Mouse (Mus musculus): ENCODE measurements around the gene Kcnd3. TPM values are rescaled to one million over a fixed set of nuclear protein-coding genes. Genes with fewer than 3 reads are reported as not detected.

Kcnd3 gene
- polyA plus RNA-seq, 1 experiment from 2014 or later = 8.4 TPM

DNA sequence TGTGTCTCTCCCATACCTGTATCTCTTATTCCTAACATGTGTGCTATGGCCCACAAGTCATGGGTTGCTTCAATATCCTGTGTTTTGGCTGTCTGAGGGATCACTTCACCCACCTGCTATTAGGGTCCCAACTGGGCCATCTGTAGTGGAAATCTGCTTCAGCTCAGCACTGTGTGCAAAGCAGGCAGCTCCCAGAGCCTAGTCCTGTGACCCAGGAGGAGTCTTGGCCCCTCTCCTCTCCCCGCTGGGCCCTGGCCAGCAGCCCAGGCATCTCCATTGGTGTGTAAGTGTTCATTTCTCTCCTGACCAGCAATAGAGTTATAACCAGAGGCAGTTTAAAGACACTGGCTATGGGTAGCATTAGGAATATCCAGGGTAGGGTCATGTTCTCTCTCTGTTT, 24.3 kb downstream of the Kcnd3 start:
- no peak overlapping the region for H3K4me2 ChIP-seq (replicated peaks)
- H3K4me1 ChIP-seq = peaks cover 21% of the 10 kb centered on the region
- no peaks in the 10 kb centered on the region for H3K36me3 ChIP-seq
- no peaks in the 10 kb centered on the region for H3K27me3 ChIP-seq
- WGBS = 62% methylated on average over 1 of the region's 1 CpGs
- no peak overlapping the region for H3K9ac ChIP-seq (replicated peaks)
- H3K27ac ChIP-seq (replicated peaks) = no peak overlapping the region
- no peak overlapping the region for H3K4me3 ChIP-seq
- ATAC-seq (replicated peaks) = no peak; the same call in 1 of the 2 replicates
- H3K9me3 ChIP-seq = no peaks in the 10 kb centered on the region

DNA sequence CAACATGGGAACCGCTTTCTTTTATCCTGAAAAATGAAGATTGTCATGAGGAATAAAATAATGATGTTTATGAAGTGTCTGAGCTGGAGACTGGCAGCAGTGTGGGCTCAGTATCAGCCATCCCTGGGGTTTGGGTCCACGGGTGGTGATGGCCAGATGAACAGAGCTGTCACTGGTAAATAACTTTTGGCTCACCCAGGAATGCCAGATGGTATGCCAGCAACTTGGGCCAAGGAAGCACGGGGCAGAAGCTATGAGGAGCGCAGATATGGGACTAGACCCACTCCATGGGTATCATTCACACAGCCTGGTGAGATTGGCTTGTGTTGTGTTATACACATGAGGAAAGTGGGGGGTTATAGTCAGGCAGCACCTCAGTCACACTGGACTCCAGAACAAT, 26.7 kb downstream of the Kcnd3 start:
- no peak overlapping the region for H3K4me3 ChIP-seq
- no peak overlapping the region for H3K27ac ChIP-seq (replicated peaks)
- no peak for ATAC-seq (replicated peaks)
- no peaks in the 10 kb centered on the region for H3K27me3 ChIP-seq
- WGBS = 73% methylated on average over 4 of the region's 4 CpGs
- H3K36me3 ChIP-seq = no peaks in the 10 kb centered on the region
- H3K9ac ChIP-seq (replicated peaks) = no peak overlapping the region
- H3K9me3 ChIP-seq = no peaks in the 10 kb centered on the region
- H3K4me2 ChIP-seq (replicated peaks) = no peak overlapping the region
- H3K4me1 ChIP-seq = peaks cover 43% of the 10 kb centered on the region

DNA sequence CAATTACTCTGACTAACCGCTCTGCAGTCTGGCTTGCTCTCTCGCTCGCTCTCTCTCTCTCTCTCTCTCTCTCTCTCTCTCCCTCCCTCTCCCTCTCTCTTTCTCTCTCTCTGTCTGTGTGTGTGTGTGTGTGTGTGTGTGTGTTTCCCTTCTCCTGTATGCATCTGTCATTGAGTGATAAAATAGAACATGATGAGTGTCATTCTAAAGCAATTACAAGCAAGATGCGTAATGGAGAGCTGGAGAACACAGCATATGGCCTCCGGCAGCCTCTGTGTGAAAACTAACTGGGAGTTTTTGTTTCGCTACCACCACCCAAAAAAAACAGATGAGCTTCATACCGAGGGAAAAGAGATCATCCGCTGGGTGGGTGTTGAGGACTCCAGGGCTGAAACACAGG, 29.3 kb downstream of the Kcnd3 start:
- ATAC-seq (replicated peaks) = peak; percentile 55
- Histone ChIP-seq H3K27ac (replicated peaks) (peak overlapping the region; percentile 74), H3K27me3 (no peaks in the 10 kb centered on the region), H3K9ac (replicated peaks) (no peak overlapping the region), H3K4me1 (peaks cover 42% of the 10 kb centered on the region), H3K36me3 (no peaks in the 10 kb centered on the region), H3K4me3 (no peak overlapping the region), H3K9me3 (no peaks in the 10 kb centered on the region), H3K4me2 (replicated peaks) (no peak overlapping the region)
- 40% methylated on average over 8 of the region's 8 CpGs for WGBS

DNA sequence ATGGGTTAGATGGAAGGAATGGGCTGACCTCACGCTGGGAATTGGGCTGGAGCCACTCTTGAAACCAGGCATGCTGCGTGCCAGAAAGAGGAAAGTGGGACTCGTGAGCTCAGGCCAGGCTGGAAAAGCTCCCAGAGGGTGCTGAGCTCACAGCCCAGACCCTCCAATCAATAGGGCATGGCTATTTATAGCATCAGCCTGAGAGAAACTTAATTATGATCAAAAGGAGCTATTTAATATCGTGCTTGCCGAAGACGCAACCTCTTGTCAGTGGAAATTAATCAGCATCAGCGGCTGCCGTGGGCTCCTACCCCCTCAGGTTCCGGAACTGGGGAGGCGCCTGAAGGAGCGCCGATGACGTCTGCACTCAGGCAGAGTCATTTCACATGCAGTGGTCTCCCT, 31.5 kb downstream of the Kcnd3 start:
- Histone ChIP-seq H3K4me1 (peaks cover 40% of the 10 kb centered on the region), H3K9ac (replicated peaks) (no peak overlapping the region), H3K36me3 (no peaks in the 10 kb centered on the region), H3K27ac (replicated peaks) (no peak overlapping the region), H3K4me3 (no peak overlapping the region), H3K27me3 (no peaks in the 10 kb centered on the region), H3K4me2 (replicated peaks) (no peak overlapping the region), H3K9me3 (no peaks in the 10 kb centered on the region)
- peak; percentile 47 for ATAC-seq (replicated peaks)
- WGBS = 30% methylated on average over 13 of the region's 13 CpGs

DNA sequence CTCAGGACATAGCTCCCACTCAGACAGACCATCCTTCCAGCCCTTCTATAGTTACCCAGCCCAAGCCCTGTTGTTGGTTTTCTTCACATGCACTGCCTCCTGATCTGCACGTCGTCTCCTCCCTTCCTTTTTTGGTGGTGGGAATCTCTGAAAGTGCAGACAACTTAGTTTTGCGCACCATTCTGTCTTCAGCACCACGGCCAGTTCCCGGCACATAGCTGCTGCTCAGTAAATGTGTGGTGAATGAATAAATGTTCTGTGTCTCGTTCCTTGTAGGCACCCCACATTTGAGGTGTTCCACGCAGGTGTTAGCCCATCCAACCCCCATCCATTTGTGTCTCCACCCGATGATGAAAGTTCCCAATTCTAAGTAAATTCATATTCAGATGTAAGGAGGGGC, 35.0 kb downstream of the Kcnd3 start:
- H3K4me3 ChIP-seq = no peak overlapping the region
- H3K27me3 ChIP-seq = no peaks in the 10 kb centered on the region
- H3K4me1 ChIP-seq = peaks cover 28% of the 10 kb centered on the region
- H3K36me3 ChIP-seq = no peaks in the 10 kb centered on the region
- H3K27ac ChIP-seq (replicated peaks) = no peak overlapping the region
- no peak overlapping the region for H3K9ac ChIP-seq (replicated peaks)
- no peak overlapping the region for H3K4me2 ChIP-seq (replicated peaks)
- 50% methylated on average over 8 of the region's 8 CpGs for WGBS
- H3K9me3 ChIP-seq = no peaks in the 10 kb centered on the region
- ATAC-seq (replicated peaks) = no peak

DNA sequence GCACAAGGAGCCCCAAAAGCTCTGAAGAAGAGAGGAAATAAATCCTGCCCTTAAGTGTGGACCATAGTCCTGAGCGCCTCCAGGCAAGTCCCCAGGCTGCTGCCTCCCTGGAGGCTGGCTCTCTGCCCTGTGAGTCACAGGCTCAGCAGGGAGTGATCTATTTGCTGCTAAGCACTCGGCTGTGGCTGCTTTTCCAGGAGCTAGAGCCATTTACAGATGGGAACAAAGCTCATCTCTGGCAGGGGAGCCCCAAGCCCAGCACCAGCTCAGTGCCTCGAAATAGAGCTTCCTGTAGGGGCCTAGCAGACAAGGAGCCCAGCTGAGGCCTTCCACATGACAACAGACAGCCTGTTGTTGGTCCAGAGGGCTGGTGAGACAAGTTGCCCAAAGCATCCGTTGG, 37.5 kb downstream of the Kcnd3 start:
- Histone ChIP-seq H3K9ac (replicated peaks) (no peak overlapping the region), H3K9me3 (no peaks in the 10 kb centered on the region), H3K4me2 (replicated peaks) (no peak overlapping the region), H3K27ac (replicated peaks) (peak overlapping the region; percentile 67), H3K27me3 (no peaks in the 10 kb centered on the region), H3K4me3 (no peak overlapping the region), H3K36me3 (no peaks in the 10 kb centered on the region), H3K4me1 (peaks cover 13% of the 10 kb centered on the region)
- 15% methylated on average over 4 of the region's 4 CpGs for WGBS
- ATAC-seq (replicated peaks) = peak; percentile 34; the same call in 1 of the 2 replicates

DNA sequence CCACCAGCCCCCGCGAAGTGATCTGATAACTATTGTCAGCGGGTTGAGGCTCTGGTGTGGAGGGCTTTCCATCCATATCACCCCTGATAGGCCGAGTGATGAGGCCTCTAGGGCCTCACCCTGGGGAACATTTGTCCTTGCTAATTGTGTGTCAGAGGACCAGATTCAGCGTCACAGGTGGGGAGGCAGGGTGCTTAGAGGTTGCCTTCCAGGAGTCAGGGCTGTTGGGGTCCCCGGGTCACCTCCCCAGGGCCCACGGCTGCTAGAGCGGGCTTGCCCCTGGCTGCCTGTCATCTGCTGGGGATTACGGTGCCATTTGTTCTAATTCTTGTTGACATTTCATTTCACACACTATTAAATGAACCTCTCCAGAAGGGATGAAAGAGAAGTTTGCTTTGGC, 42.8 kb downstream of the Kcnd3 start:
- Histone ChIP-seq H3K36me3 (no peaks in the 10 kb centered on the region), H3K27me3 (no peaks in the 10 kb centered on the region), H3K4me2 (replicated peaks) (no peak overlapping the region), H3K4me3 (no peak overlapping the region), H3K27ac (replicated peaks) (no peak overlapping the region), H3K4me1 (peaks cover 7% of the 10 kb centered on the region), H3K9me3 (no peaks in the 10 kb centered on the region), H3K9ac (replicated peaks) (no peak overlapping the region)
- no peak for ATAC-seq (replicated peaks)
- WGBS = 86% methylated on average over 9 of the region's 9 CpGs

DNA sequence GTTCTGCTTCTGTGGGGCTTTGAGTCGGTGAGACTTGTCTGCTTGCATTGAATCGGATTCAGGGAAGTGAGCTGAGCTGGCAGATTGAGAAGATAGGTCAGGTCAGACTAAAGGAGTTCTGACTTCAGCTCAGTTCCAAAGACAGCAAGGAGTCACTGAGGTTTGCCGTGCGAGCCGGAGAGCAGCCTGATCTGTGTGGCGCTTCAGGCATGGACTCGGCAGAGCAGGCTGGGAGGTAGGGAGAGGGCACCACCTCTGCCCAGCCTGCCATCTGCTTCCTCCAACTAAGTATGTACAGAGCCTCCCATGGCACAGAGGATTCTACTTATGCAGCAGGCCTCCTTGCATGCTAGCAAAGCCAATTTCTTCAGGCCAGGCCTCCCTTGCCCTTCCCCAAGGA, 44.1 kb downstream of the Kcnd3 start:
- no peaks in the 10 kb centered on the region for H3K27me3 ChIP-seq
- ATAC-seq (replicated peaks) = no peak
- 80% methylated on average over 7 of the region's 7 CpGs for WGBS

DNA sequence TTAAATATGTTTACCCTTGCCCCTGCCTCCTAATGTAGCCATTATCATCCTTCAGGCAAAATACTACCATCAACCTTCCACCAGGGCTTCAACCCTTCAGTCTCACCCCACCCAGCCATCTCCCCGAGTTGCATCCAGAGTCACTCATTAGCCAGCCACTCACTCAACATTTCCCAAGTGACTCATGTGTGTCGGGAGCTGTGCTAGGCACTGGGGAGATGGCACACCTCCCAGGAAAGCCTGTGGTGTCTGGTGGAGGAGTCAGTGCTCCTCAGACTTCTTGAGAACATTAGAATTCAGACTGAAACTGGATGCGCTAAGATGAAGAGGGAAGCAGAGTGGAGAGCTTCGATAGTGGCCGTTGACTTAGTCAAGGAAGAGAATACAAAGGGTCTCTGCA, 44.8 kb downstream of the Kcnd3 start:
- Histone ChIP-seq H3K9me3 (no peaks in the 10 kb centered on the region), H3K27me3 (no peaks in the 10 kb centered on the region), H3K4me2 (replicated peaks) (no peak overlapping the region), H3K36me3 (no peaks in the 10 kb centered on the region), H3K4me3 (no peak overlapping the region), H3K9ac (replicated peaks) (no peak overlapping the region), H3K27ac (replicated peaks) (no peak overlapping the region), H3K4me1 (peaks cover 3% of the 10 kb centered on the region; the same call in 1 of the 2 replicates)
- ATAC-seq (replicated peaks) = no peak
- 85% methylated on average over 5 of the region's 5 CpGs for WGBS

More for the DNA sequence above, 44.1 kb downstream of the Kcnd3 start:
- H3K9ac ChIP-seq (replicated peaks) = no peak overlapping the region
- H3K4me2 ChIP-seq (replicated peaks) = no peak overlapping the region
- H3K9me3 ChIP-seq = no peaks in the 10 kb centered on the region
- peaks cover 3% of the 10 kb centered on the region; the same call in 1 of the 2 replicates for H3K4me1 ChIP-seq
- no peaks in the 10 kb centered on the region for H3K36me3 ChIP-seq
- H3K4me3 ChIP-seq = no peak overlapping the region
- no peak overlapping the region for H3K27ac ChIP-seq (replicated peaks)

DNA sequence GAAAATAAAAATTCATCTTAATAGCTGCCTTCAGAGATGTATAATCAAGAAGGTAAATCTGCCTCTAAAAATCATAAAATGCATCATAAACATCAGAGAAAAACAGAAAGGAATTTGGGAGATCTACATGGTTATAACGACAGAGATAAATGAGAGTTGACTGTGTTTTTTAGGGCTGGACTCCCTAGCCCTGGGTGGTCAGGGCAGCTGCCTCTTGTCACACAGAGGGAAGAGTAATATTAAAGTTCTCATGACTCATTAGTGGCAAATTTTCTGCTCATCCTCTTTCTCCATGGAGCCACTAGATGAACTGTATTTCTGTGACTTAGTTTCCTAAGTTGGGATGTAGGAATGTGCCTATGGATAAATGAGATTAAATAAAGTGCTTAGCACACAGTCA, 48.9 kb downstream of the Kcnd3 start:
- no peaks in the 10 kb centered on the region for H3K27me3 ChIP-seq
- H3K9me3 ChIP-seq = no peaks in the 10 kb centered on the region
- 92% methylated on average over 1 of the region's 1 CpGs for WGBS
- no peak overlapping the region for H3K4me2 ChIP-seq (replicated peaks)
- peaks cover 10% of the 10 kb centered on the region for H3K4me1 ChIP-seq
- H3K27ac ChIP-seq (replicated peaks) = no peak overlapping the region
- H3K4me3 ChIP-seq = no peak overlapping the region
- H3K36me3 ChIP-seq = no peaks in the 10 kb centered on the region
- no peak for ATAC-seq (replicated peaks)
- no peak overlapping the region for H3K9ac ChIP-seq (replicated peaks)

DNA sequence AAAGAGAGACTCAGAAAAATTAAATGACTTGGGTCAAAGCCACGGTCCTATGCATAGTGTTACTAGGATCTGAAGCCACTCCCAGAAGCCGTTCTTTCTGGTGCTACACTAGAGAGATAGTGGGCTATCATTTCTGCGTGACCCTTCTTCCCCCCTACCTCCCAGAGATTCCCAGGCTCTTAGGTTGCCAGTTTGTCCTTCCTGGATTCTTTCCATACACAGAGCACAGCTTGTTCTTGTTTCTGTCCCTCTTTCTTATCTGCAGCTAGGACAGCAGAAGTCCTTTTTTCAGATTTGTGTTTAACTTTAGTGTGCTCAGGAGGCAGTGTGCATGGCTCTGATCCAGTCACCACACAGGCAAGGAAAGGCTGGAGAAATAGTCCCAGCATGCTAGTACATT, 52.1 kb downstream of the Kcnd3 start:
- ATAC-seq (replicated peaks) = no peak
- H3K4me3 ChIP-seq = no peak overlapping the region
- no peak overlapping the region for H3K4me2 ChIP-seq (replicated peaks)
- H3K27me3 ChIP-seq = no peaks in the 10 kb centered on the region
- H3K4me1 ChIP-seq = peaks cover 22% of the 10 kb centered on the region
- WGBS = 90% methylated on average over 3 of the region's 3 CpGs
- H3K9me3 ChIP-seq = no peaks in the 10 kb centered on the region
- no peaks in the 10 kb centered on the region for H3K36me3 ChIP-seq
- H3K9ac ChIP-seq (replicated peaks) = no peak overlapping the region
- no peak overlapping the region for H3K27ac ChIP-seq (replicated peaks)

DNA sequence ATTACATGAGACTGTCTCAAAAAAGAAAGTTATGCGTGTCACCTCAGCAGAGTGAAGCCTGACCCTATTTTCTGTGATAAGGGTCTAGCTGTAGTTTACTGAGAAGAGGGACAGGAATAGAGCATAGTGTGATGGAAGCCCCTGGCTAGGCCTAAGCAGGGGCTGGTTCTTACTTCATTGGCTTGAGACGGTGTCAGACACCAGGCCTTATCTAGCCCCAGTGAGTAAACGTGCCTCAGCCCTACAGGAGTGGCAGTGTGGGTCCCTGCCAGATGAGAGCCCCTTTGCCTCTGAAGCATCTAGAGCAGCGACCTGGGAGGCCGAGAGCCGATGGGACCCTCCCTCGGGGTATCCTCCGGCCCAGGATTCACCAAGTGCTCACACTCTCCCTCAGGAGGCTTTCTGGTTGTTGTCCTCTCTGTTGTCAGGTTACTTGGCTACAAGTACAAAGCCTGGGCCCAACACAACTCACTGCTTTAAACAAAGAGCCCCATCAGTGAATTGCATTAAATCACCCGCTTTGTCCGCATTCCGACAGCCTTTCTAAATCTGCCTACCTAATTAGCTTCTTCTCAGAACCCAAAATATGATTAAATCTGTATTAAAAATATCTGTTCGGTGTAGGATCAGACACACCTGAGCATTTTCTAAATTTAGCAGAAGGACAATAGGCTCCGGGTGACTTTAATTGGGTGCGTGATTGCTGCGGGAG, 53.2 kb downstream of the Kcnd3 start:
- no peaks in the 10 kb centered on the region for H3K36me3 ChIP-seq
- H3K4me2 ChIP-seq (replicated peaks) = peak overlapping the region; percentile 18
- peak; percentile 39 for ATAC-seq (replicated peaks)
- H3K9me3 ChIP-seq = no peaks in the 10 kb centered on the region
- 0 out of 2 replicates have a peak overlapping the region, but pooled peaks have one; percentile 22 for H3K9ac ChIP-seq (replicated peaks)
- H3K27me3 ChIP-seq = no peaks in the 10 kb centered on the region
- peak overlapping the region; percentile 68 for H3K27ac ChIP-seq (replicated peaks)
- H3K4me3 ChIP-seq = no peak overlapping the region
- WGBS = 17% methylated on average over 15 of the region's 15 CpGs
- peaks cover 22% of the 10 kb centered on the region for H3K4me1 ChIP-seq

DNA sequence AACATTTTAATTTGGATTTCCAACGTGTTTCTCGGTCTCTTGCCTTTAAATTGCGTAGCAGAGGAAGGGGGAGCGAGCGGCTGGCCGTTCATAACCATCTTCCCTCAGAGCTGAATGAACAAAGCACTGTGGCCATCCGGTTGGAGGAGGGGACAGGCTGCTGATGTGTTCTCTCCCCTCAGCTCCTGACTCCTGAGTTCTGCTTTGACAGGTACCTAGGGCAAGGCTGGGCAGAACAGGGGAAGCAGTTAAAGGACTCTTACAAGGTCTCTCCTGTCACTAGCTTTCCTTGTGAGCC, 53.7 kb downstream of the Kcnd3 start:
- Histone ChIP-seq H3K4me1 (peaks cover 22% of the 10 kb centered on the region), H3K9ac (replicated peaks) (0 out of 2 replicates have a peak overlapping the region, but pooled peaks have one; percentile 22), H3K36me3 (no peaks in the 10 kb centered on the region), H3K9me3 (no peaks in the 10 kb centered on the region), H3K27ac (replicated peaks) (peak overlapping the region; percentile 68), H3K4me3 (no peak overlapping the region), H3K27me3 (no peaks in the 10 kb centered on the region), H3K4me2 (replicated peaks) (peak overlapping the region; percentile 18)
- ATAC-seq (replicated peaks) = peak; percentile 54
- 4% methylated on average over 7 of the region's 7 CpGs for WGBS
